Mouse (Mus musculus) Muller cell, postnatal 12 days (primary cell): ENCODE measurements around the gene Cdkn2c.

ENCODE experiments used
- DNase-seq: peaks from one replicate; pipeline ENCODE4 v3.0.0-alpha.2; 2015; ENCODE audit errors: inconsistent ontology term

Gene Cdkn2c

GRCm38 (mm10) chr4:109657021-109657850, 9.8 kb downstream of the Cdkn2c start:
- DNase-seq, result peak; percentile 69

GRCm38 (mm10) chr4:109656301-109656700, 10.7 kb downstream of the Cdkn2c start:
- DNase-seq, result peak; percentile 22

GRCm38 (mm10) chr4:109655738-109656137, 11.3 kb downstream of the Cdkn2c start:
- peak; percentile 20 for DNase-seq

GRCm38 (mm10) chr4:109654701-109655100, 12.3 kb downstream of the Cdkn2c start:
- DNase-seq, result no peak

GRCm38 (mm10) chr4:109653251-109653650, 13.7 kb downstream of the Cdkn2c start:
- no peak for DNase-seq

GRCm38 (mm10) chr4:109649331-109649730, 17.7 kb downstream of the Cdkn2c start:
- DNase-seq, result no peak

GRCm38 (mm10) chr4:109647281-109647680, 19.7 kb downstream of the Cdkn2c start:
- DNase-seq, result no peak

GRCm38 (mm10) chr4:109641451-109641850, 25.5 kb downstream of the Cdkn2c start:
- no peak for DNase-seq

- no peak for DNase-seq
Observed at GRCm38 (mm10) chr4:109640141-109640540, 26.8 kb downstream of the Cdkn2c start.

- no peak for DNase-seq
Observed at GRCm38 (mm10) chr4:109639356-109639755, 27.6 kb downstream of the Cdkn2c start.

GRCm38 (mm10) chr4:109634971-109635370, 32.0 kb downstream of the Cdkn2c start:
- no peak for DNase-seq

GRCm38 (mm10) chr4:109631029-109631428, 36.0 kb downstream of the Cdkn2c start:
- no peak for DNase-seq

GRCm38 (mm10) chr4:109630215-109630614, 36.8 kb downstream of the Cdkn2c start:
- no peak for DNase-seq

GRCm38 (mm10) chr4:109612596-109612995, 54.4 kb downstream of the Cdkn2c start:
- DNase-seq, result peak; percentile 32
